Mouse (Mus musculus) forebrain, embryonic 12.5 days (tissue): ENCODE results near the gene Olfr1136. TPM values are rescaled to one million over a fixed set of nuclear protein-coding genes. Genes with fewer than 3 reads are reported as not detected.

Experiments used
- ATAC-seq: fragments of 200-750 bp; cut with Nextera tagmentation; 2 replicates; pipeline ENCODE4 v1.8.0; 2017; ENCODE audit warnings: moderate TSS enrichment; ENCODE audit not compliant: low FRiP score
- H3K27ac ChIP-seq: fragments of 300-500 bp; sonication (generic); 2 replicates; pipeline ENCODE4 v1.5.1; 2016; ENCODE audit warnings: mild to moderate bottlenecking
- H3K27me3 ChIP-seq: fragments of 300-500 bp; sonication (generic); 2 replicates; pipeline ENCODE4 v1.6.1; 2016; ENCODE audit warnings: mild to moderate bottlenecking
- H3K36me3 ChIP-seq: fragments of 300-500 bp; sonication (generic); replicated peaks from 2 replicates; pipeline ENCODE4 v1.6.1; 2016; ENCODE audit warnings: mild to moderate bottlenecking
- H3K4me1 ChIP-seq: fragments of 300-500 bp; sonication (generic); 2 replicates; pipeline ENCODE4 v1.6.1; 2016
- H3K4me2 ChIP-seq: fragments of 300-500 bp; sonication (generic); 2 replicates; pipeline ENCODE4 v1.6.1; 2016; ENCODE audit warnings: mild to moderate bottlenecking, moderate library complexity
- H3K4me3 ChIP-seq: fragments of 300-500 bp; sonication (generic); replicated peaks from 2 replicates; pipeline ENCODE4 v1.5.1; 2016; ENCODE audit warnings: mild to moderate bottlenecking
- H3K9ac ChIP-seq: fragments of 300-500 bp; sonication (generic); 2 replicates; pipeline ENCODE4 v1.6.1; 2016; ENCODE audit warnings: mild to moderate bottlenecking
- H3K9me3 ChIP-seq: fragments of 300-500 bp; sonication (generic); 2 replicates; pipeline ENCODE4 v1.6.1; 2016
- WGBS: fragments of 180-500 bp; shearing (Covaris S2); methylation state at CpG from one replicate; pipeline ENCODE4 v1.1.7; 2016; 5-methylcytosine and 5-hydroxymethylcytosine counted together
- polyA plus RNA-seq: library from polyadenylated mRNA; unstranded; fragments of >200 nt; fragmentation: Nextera tagmentation; extraction: Ambion mirVana; gene quantifications from 2 replicates; pipeline ENCODE4 v1.2.1, GENCODE M21; 2016

Olfr1136 gene
- polyA plus RNA-seq, result not detected in 2 replicates

DNA sequence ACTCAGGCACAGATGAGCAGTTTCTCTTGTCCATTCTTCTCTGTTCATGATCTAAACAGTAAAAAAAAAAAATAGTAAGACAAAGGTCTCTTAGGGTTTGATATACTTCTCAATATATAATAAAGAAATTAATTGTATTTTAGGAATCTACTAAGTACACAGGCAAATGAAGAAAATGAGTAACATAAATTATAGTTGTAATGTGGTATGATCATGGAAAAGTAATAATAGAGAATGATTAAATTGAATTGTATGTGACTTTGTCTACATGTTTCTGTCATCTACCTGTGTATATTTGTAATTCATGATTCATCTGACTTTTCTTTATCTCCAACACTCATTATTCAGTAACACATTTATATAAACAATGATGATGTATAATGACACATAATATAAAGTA, at the start of gene Olfr1136:
Gene Olfr1136 (minus strand): TSS at position 101 of the 400 bp plus-strand sequence.
- Histone ChIP-seq H3K9ac (no peak within 1 kb of the TSS), H3K4me2 (no peak within 1 kb of the TSS), H3K27me3 (no peaks in the 10 kb centered on the region), H3K27ac (no peak within 1 kb of the TSS), H3K9me3 (no peaks in the 10 kb centered on the region), H3K4me3 (no peak within 1 kb of the TSS), H3K4me1 (no peaks in the 10 kb centered on the region), H3K36me3 (no peaks in the 10 kb centered on the region)
- no peak for ATAC-seq

DNA sequence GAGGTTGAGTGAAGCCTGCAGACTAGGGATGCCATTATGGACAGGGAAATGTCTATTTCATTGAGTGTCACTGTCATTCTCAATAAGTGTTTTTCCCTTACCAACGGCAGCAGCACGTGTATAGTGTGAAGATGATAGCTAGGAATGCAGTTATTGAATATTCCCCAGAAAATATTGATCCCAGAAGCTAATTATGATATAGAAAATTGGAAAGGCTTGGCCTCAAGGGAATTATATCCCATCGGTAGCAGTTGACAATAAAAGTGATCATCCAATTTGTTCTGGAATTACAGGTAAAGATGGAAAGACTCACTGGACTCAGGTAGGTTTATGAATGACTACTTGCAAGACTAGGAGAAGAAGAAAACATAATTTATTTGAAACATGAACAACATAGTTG, 49.7 kb upstream of the Olfr1136 start, which contains the start of gene Olfr1140:
Gene Olfr1140 (plus strand): TSS at position 301 of the 400 bp plus-strand sequence.
- Histone ChIP-seq H3K27me3 (no peaks in the 10 kb centered on the region), H3K36me3 (no peaks in the 10 kb centered on the region), H3K4me2 (no peak within 1 kb of the TSS), H3K27ac (no peak within 1 kb of the TSS), H3K9ac (no peak within 1 kb of the TSS), H3K4me1 (no peaks in the 10 kb centered on the region), H3K4me3 (no peak within 1 kb of the TSS), H3K9me3 (no peaks in the 10 kb centered on the region)
- no peak for ATAC-seq
- WGBS, result 84% methylated on average over 3 of the region's 3 CpGs

DNA sequence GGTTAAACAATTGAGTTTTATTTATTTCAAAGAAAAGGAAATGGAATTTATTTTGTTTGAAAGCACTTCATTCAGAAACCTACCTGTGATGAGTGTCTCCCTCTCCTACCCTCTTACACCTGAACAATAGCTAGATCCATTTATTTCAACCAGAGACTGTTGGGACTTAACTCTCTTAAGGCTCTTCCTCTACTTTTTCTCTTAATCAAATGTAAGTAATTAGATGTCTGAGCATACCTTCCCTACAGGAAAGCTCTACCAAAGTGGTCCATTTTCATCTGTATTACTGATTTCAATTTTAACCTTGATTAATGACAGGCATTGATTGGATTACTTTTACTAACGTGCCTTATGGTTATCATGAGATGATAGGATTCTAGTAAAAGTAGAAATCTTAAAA, 46.1 kb upstream of the Olfr1136 start, which contains the start of gene Olfr1138:
Gene Olfr1138 (minus strand): TSS at position 101 of the 400 bp plus-strand sequence.
- no peaks in the 10 kb centered on the region for H3K4me1 ChIP-seq
- no peaks in the 10 kb centered on the region for H3K36me3 ChIP-seq
- no peak within 1 kb of the TSS for H3K4me3 ChIP-seq
- no peak within 1 kb of the TSS for H3K4me2 ChIP-seq
- 86% methylated on average over 1 of the region's 1 CpGs for WGBS
- H3K9me3 ChIP-seq, result no peaks in the 10 kb centered on the region
- no peaks in the 10 kb centered on the region for H3K27me3 ChIP-seq
- no peak for ATAC-seq
- no peak within 1 kb of the TSS for H3K9ac ChIP-seq
- H3K27ac ChIP-seq, result no peak within 1 kb of the TSS

DNA sequence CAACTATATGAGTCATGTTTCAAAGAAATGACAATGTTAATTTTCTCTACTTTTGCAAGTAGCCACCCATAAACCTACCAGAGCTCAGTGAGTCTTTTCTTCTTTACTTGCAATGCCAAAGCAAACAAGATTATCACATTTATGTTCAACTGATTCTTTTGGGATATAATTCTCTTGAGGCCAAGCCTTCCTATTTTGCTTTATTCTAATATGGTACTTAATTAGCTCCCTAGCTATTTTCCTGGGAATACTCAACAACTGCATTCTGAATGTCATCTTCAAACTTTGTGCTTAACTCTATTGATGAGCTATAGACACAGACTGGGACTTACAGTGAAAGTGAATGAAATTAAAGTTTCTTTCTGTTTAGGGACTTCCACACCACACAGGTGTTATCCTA, 19.3 kb upstream of the Olfr1136 start, which contains the start of gene Olfr1137:
Gene Olfr1137 (minus strand): TSS at position 101 of the 400 bp plus-strand sequence.
- Histone ChIP-seq H3K4me1 (no peaks in the 10 kb centered on the region), H3K4me2 (no peak within 1 kb of the TSS), H3K9me3 (no peaks in the 10 kb centered on the region), H3K27me3 (no peaks in the 10 kb centered on the region), H3K36me3 (no peaks in the 10 kb centered on the region), H3K9ac (no peak within 1 kb of the TSS), H3K4me3 (no peak within 1 kb of the TSS), H3K27ac (no peak within 1 kb of the TSS)
- ATAC-seq, result no peak

DNA sequence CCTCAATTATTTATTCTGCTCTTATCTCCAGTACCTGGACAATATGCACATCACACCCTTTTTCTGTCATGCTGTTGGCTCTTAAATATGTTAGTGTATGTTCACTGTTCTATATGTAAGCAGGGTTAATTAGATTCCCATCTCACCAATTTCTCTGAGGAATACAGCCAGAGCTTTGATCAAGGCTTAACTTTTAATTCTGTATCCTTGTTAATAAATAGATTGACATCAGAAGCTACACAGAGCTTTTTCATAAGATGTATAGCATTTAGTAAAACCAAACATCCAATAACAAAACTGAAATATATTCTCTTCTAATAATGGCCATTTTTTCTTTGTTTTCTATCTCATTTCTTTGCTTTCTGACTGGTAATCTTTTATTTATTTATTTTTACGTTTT, 20.2 kb downstream of the Olfr1136 start, which contains the start of gene Olfr1135:
Gene Olfr1135 (minus strand): TSS at position 101 of the 400 bp plus-strand sequence.
- no peak within 1 kb of the TSS for H3K27ac ChIP-seq
- WGBS, result 21% methylated on average over 1 of the region's 1 CpGs
- no peak within 1 kb of the TSS for H3K9ac ChIP-seq
- H3K27me3 ChIP-seq, result no peaks in the 10 kb centered on the region
- no peaks in the 10 kb centered on the region for H3K9me3 ChIP-seq
- H3K36me3 ChIP-seq, result no peaks in the 10 kb centered on the region
- H3K4me2 ChIP-seq, result no peak within 1 kb of the TSS
- ATAC-seq, result no peak
- no peaks in the 10 kb centered on the region for H3K4me1 ChIP-seq
- no peak within 1 kb of the TSS for H3K4me3 ChIP-seq

DNA sequence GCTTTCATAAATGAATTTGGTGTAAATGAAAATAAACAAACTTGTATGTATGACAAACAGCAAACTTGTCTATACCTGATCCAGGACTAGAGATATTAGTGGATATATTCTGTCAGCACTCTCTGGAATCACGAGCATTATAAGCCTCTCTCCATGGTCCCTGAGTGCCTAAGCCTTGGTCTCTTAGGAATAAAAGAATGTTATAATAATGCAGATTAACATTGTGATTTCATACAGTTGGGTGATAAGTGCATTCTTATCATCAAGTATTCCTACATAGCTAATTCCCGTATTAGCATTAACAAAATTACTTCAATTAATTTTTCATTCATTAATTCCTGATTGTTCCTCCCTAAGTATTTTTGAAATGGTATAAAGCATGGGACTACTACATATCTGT, 35.4 kb downstream of the Olfr1136 start, which contains the start of gene Olfr1134:
Gene Olfr1134 (minus strand): TSS at position 101 of the 400 bp plus-strand sequence.
- Histone ChIP-seq H3K4me2 (no peak within 1 kb of the TSS), H3K4me3 (no peak within 1 kb of the TSS), H3K36me3 (no peaks in the 10 kb centered on the region), H3K4me1 (no peaks in the 10 kb centered on the region), H3K27ac (no peak within 1 kb of the TSS), H3K9ac (no peak within 1 kb of the TSS), H3K9me3 (no peaks in the 10 kb centered on the region), H3K27me3 (no peaks in the 10 kb centered on the region)
- WGBS, result 94% methylated on average over 2 of the region's 2 CpGs
- ATAC-seq, result no peak

DNA sequence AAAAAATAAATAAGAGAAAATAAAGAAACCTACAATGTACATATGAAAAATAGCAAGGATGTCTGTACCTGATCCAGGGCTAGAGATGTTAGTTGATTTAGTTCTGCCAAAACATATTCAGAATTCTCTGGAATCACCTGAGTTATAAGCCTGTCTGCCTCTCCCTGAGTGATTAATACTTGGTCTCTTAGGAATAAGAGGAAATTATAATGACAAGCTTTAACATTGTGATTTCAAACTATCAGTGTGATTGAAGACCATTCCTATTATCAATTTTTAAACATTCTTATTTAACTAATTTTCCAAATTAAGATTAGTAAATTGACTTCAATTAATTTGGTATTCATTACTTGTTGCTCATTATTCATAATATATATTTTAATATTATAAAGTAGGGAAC, 46.5 kb downstream of the Olfr1136 start, which contains the start of gene Olfr1133:
Gene Olfr1133 (minus strand): TSS at position 101 of the 400 bp plus-strand sequence.
- Histone ChIP-seq H3K9me3 (no peaks in the 10 kb centered on the region), H3K4me1 (no peaks in the 10 kb centered on the region), H3K9ac (no peak within 1 kb of the TSS), H3K27me3 (no peaks in the 10 kb centered on the region), H3K27ac (no peak within 1 kb of the TSS), H3K4me2 (no peak within 1 kb of the TSS), H3K4me3 (no peak within 1 kb of the TSS), H3K36me3 (no peaks in the 10 kb centered on the region)
- no peak for ATAC-seq

Other genes with a start within 250 kb of the Olfr1136 start
- gene Olfr1126, start 240.0 kb downstream of the Olfr1136 start, polyA plus RNA-seq, result not detected in 2 replicates
- gene Pramel7, start 196.9 kb downstream of the Olfr1136 start, polyA plus RNA-seq, result not detected in 2 replicates
- not detected in 2 replicates for gene Pramel6, start 187.4 kb downstream of the Olfr1136 start, polyA plus RNA-seq
- gene Olfr153, start 162.2 kb downstream of the Olfr1136 start, polyA plus RNA-seq, result not detected in 2 replicates
- not detected in 2 replicates for gene Olfr1128, start 148.4 kb downstream of the Olfr1136 start, polyA plus RNA-seq
- gene Olfr1129, start 120.0 kb downstream of the Olfr1136 start, polyA plus RNA-seq, result not detected in 2 replicates
- gene Olfr1130, start 87.7 kb downstream of the Olfr1136 start, polyA plus RNA-seq, result not detected in 2 replicates
- gene Olfr1131, start 66.8 kb downstream of the Olfr1136 start, polyA plus RNA-seq, result not detected in 2 replicates
- not detected in 2 replicates for gene Olfr1132, start 56.4 kb downstream of the Olfr1136 start, polyA plus RNA-seq
- gene Olfr1133, start 46.6 kb downstream of the Olfr1136 start, polyA plus RNA-seq, result not detected in 2 replicates
- gene Olfr1134, start 35.5 kb downstream of the Olfr1136 start, polyA plus RNA-seq, result not detected in 2 replicates
- gene Olfr1135, start 20.3 kb downstream of the Olfr1136 start, polyA plus RNA-seq, result not detected in 2 replicates
- not detected in 2 replicates for gene Olfr1137, start 19.2 kb upstream of the Olfr1136 start, polyA plus RNA-seq
- not detected in 2 replicates for gene Olfr1138, start 46.0 kb upstream of the Olfr1136 start, polyA plus RNA-seq
- gene Olfr1140, start 49.8 kb upstream of the Olfr1136 start, polyA plus RNA-seq, result not detected in 2 replicates
- not detected in 2 replicates for gene Olfr1141, start 60.0 kb upstream of the Olfr1136 start, polyA plus RNA-seq
- gene Olfr152, start 85.5 kb upstream of the Olfr1136 start, polyA plus RNA-seq, result not detected in 2 replicates
- gene Olfr1143, start 106.6 kb upstream of the Olfr1136 start, polyA plus RNA-seq, result not detected in 2 replicates
- gene Olfr1145, start 115.9 kb upstream of the Olfr1136 start, polyA plus RNA-seq, result not detected in 2 replicates
- not detected in 2 replicates for gene Olfr1148, start 136.6 kb upstream of the Olfr1136 start, polyA plus RNA-seq
- not detected in 2 replicates for gene Olfr1150-ps1, start 150.0 kb upstream of the Olfr1136 start, polyA plus RNA-seq
- not detected in 2 replicates for gene Olfr1151, start 161.9 kb upstream of the Olfr1136 start, polyA plus RNA-seq
- not detected in 2 replicates for gene Olfr1152, start 172.5 kb upstream of the Olfr1136 start, polyA plus RNA-seq
- not detected in 2 replicates for gene Olfr1153, start 201.0 kb upstream of the Olfr1136 start, polyA plus RNA-seq
- gene Olfr1154, start 211.2 kb upstream of the Olfr1136 start, polyA plus RNA-seq, result not detected in 2 replicates